Mouse (Mus musculus): ENCODE data around the gene Ceacam18.
"Not testable (repeated sequence)": the region's sequence is repeated elsewhere in the genome, so short reads cannot be mapped to it uniquely, and the experiment has no call there.

The Ceacam18 gene

GRCm38 (mm10) chr7:43634500-43634899, at the start of gene Ceacam18:
Ceacam18 (plus strand) TSS chr7:43634707.
- DNase-seq, result no peak

- no peak for DNase-seq
These were observed 49.7 kb upstream of the Ceacam18 start for GRCm38 (mm10) chr7:43584790-43585189.

- DNase-seq, result no peak
These were observed 32.6 kb upstream of the Ceacam18 start for GRCm38 (mm10) chr7:43601884-43602283.

- DNase-seq, result no peak
These were observed 27.4 kb upstream of the Ceacam18 start, which contains the start of gene Zfp819 for GRCm38 (mm10) chr7:43606896-43607742. Zfp819 (plus strand) TSS chr7:43607169.

GRCm38 (mm10) chr7:43607743-43608287, 26.7 kb upstream of the Ceacam18 start:
- no peak for DNase-seq

GRCm38 (mm10) chr7:43608316-43608824, 26.1 kb upstream of the Ceacam18 start:
- no peak for DNase-seq

GRCm38 (mm10) chr7:43613816-43614551, 20.5 kb upstream of the Ceacam18 start:
- DNase-seq, result no peak

GRCm38 (mm10) chr7:43622927-43623326, 11.6 kb upstream of the Ceacam18 start:
- DNase-seq, result no peak

GRCm38 (mm10) chr7:43623819-43624218, 10.7 kb upstream of the Ceacam18 start:
- no peak for DNase-seq

GRCm38 (mm10) chr7:43625065-43625464, 9.4 kb upstream of the Ceacam18 start:
- no peak for DNase-seq

GRCm38 (mm10) chr7:43625794-43626422, 8.6 kb upstream of the Ceacam18 start:
- no peak for DNase-seq

GRCm38 (mm10) chr7:43633940-43634339, 567 bp upstream of the Ceacam18 start:
- no peak for DNase-seq

GRCm38 (mm10) chr7:43636194-43636593, 1.7 kb downstream of the Ceacam18 start:
- no peak for DNase-seq

- DNase-seq, result no peak
These were observed 2.6 kb downstream of the Ceacam18 start for GRCm38 (mm10) chr7:43637118-43637517.

- DNase-seq, result no peak
These were observed 8.1 kb downstream of the Ceacam18 start for GRCm38 (mm10) chr7:43642587-43642986.

GRCm38 (mm10) chr7:43643046-43643652, 8.6 kb downstream of the Ceacam18 start:
- no peak for DNase-seq

GRCm38 (mm10) chr7:43652683-43653082, 18.2 kb downstream of the Ceacam18 start:
- DNase-seq, result no peak

GRCm38 (mm10) chr7:43654519-43654918, 20.0 kb downstream of the Ceacam18 start:
- no peak for DNase-seq

GRCm38 (mm10) chr7:43656232-43656631, 21.7 kb downstream of the Ceacam18 start:
- no peak for DNase-seq

- DNase-seq, result no peak
These were observed 25.5 kb downstream of the Ceacam18 start, which contains the start of gene Siglece for GRCm38 (mm10) chr7:43660002-43660401. Siglece (minus strand) TSS chr7:43660161.

- no peak for DNase-seq
These were observed 28.3 kb downstream of the Ceacam18 start for GRCm38 (mm10) chr7:43662804-43663203.

- DNase-seq, result not testable (repeated sequence)
These were observed 32.7 kb downstream of the Ceacam18 start for GRCm38 (mm10) chr7:43667221-43667620.

All from cerebellum, adult 11-12 months (tissue).